Mouse (Mus musculus): ENCODE measurements around the gene Speer4f1. TPM values are rescaled to one million over a fixed set of nuclear protein-coding genes. Genes with fewer than 3 reads are reported as not detected.
"Not testable (repeated sequence)": the region's sequence is repeated elsewhere in the genome, so short reads cannot be mapped to it uniquely, and the experiment has no call there.

Gene Speer4f1
- polyA plus RNA-seq (2014; fragmentation: Nextera tagmentation; extraction: Ambion mirVana), result not detected in 2 replicates

- not testable (repeated sequence) for H3K27me3 ChIP-seq (ENCODE audit: control insufficient read depth, insufficient read depth, low read length); H3K4me1 ChIP-seq (ENCODE audit: control insufficient read depth, insufficient read depth, low read length); H3K4me3 ChIP-seq (ENCODE audit: low read depth, low read length); H3K27ac ChIP-seq (ENCODE audit: low read length); H3K36me3 ChIP-seq (ENCODE audit: control insufficient read depth, insufficient read depth, low read length); ATAC-seq (ENCODE audit: insufficient number of reproducible peaks, insufficient read depth, low FRiP score, low read depth); H3K9me3 ChIP-seq (ENCODE audit: control insufficient read depth, low read depth, low read length); H3K9ac ChIP-seq (replicated peaks; ENCODE audit: low read depth, low read length); H3K4me2 ChIP-seq (replicated peaks; ENCODE audit: low read depth, low read length)
- WGBS, result 93% methylated on average over 1 of the region's 1 CpGs
Observed at GRCm38 (mm10) chr5:17475798-17476197, at the start of gene Speer4f1. TSS of gene Speer4f1 (plus strand) at chr5:17476098.

- H3K4me3 ChIP-seq (ENCODE audit: low read depth, low read length), result no peak overlapping the region
- H3K4me2 ChIP-seq (replicated peaks; ENCODE audit: low read depth, low read length), result no peak overlapping the region
- 79% methylated on average over 1 of the region's 1 CpGs for WGBS
- no peaks in the 10 kb centered on the region for H3K36me3 ChIP-seq (ENCODE audit: control insufficient read depth, insufficient read depth, low read length)
- no peak overlapping the region for H3K27ac ChIP-seq (ENCODE audit: low read length)
- H3K9me3 ChIP-seq (ENCODE audit: control insufficient read depth, low read depth, low read length), result no peaks in the 10 kb centered on the region
- H3K4me1 ChIP-seq (ENCODE audit: control insufficient read depth, insufficient read depth, low read length), result no peaks in the 10 kb centered on the region
- no peak overlapping the region for H3K9ac ChIP-seq (replicated peaks; ENCODE audit: low read depth, low read length)
- no peaks in the 10 kb centered on the region for H3K27me3 ChIP-seq (ENCODE audit: control insufficient read depth, insufficient read depth, low read length)
- ATAC-seq (ENCODE audit: insufficient number of reproducible peaks, insufficient read depth, low FRiP score, low read depth), result no peak
Observed at GRCm38 (mm10) chr5:17426930-17427329, 49.0 kb upstream of the Speer4f1 start.

DNA sequence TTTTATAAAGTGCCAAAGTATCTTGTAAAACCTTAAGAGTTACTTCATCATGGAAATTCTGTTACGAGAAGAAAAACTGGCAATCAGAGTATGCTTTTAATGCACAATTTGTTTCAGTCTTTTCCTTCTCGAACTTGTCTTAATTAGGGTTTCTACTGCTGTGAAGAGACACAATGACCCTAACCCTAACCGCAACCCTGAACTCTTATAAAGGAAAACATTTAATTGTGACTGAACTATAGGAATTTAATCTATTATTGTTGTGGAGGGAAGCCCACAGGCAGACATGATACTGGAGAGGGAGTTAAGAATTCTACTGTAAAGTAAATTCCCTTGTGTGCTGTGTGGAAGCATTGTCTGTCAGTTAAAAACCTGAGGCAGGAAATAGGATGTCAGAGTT, 41.2 kb upstream of the Speer4f1 start:
- H3K4me3 ChIP-seq (ENCODE audit: low read depth, low read length), result no peak overlapping the region
- H3K36me3 ChIP-seq (ENCODE audit: control insufficient read depth, insufficient read depth, low read length), result no peaks in the 10 kb centered on the region
- no peak overlapping the region for H3K4me2 ChIP-seq (replicated peaks; ENCODE audit: low read depth, low read length)
- no peak for ATAC-seq (ENCODE audit: insufficient number of reproducible peaks, insufficient read depth, low FRiP score, low read depth)
- H3K4me1 ChIP-seq (ENCODE audit: control insufficient read depth, insufficient read depth, low read length), result no peaks in the 10 kb centered on the region
- H3K27ac ChIP-seq (ENCODE audit: low read length), result no peak overlapping the region
- 90% methylated on average over 3 of the region's 3 CpGs for WGBS
- no peaks in the 10 kb centered on the region for H3K27me3 ChIP-seq (ENCODE audit: control insufficient read depth, insufficient read depth, low read length)
- H3K9me3 ChIP-seq (ENCODE audit: control insufficient read depth, low read depth, low read length), result no peaks in the 10 kb centered on the region
- H3K9ac ChIP-seq (replicated peaks; ENCODE audit: low read depth, low read length), result no peak overlapping the region

GRCm38 (mm10) chr5:17436209-17436608, 39.7 kb upstream of the Speer4f1 start:
- H3K4me1 ChIP-seq (ENCODE audit: control insufficient read depth, insufficient read depth, low read length), result no peaks in the 10 kb centered on the region
- H3K27me3 ChIP-seq (ENCODE audit: control insufficient read depth, insufficient read depth, low read length), result no peaks in the 10 kb centered on the region
- H3K4me2 ChIP-seq (replicated peaks; ENCODE audit: low read depth, low read length), result no peak overlapping the region
- ATAC-seq (ENCODE audit: insufficient number of reproducible peaks, insufficient read depth, low FRiP score, low read depth), result no peak
- 47% methylated on average over 2 of the region's 2 CpGs for WGBS
- no peak overlapping the region for H3K27ac ChIP-seq (ENCODE audit: low read length)
- no peak overlapping the region for H3K9ac ChIP-seq (replicated peaks; ENCODE audit: low read depth, low read length)
- H3K4me3 ChIP-seq (ENCODE audit: low read depth, low read length), result no peak overlapping the region
- H3K9me3 ChIP-seq (ENCODE audit: control insufficient read depth, low read depth, low read length), result no peaks in the 10 kb centered on the region
- no peaks in the 10 kb centered on the region for H3K36me3 ChIP-seq (ENCODE audit: control insufficient read depth, insufficient read depth, low read length)

DNA sequence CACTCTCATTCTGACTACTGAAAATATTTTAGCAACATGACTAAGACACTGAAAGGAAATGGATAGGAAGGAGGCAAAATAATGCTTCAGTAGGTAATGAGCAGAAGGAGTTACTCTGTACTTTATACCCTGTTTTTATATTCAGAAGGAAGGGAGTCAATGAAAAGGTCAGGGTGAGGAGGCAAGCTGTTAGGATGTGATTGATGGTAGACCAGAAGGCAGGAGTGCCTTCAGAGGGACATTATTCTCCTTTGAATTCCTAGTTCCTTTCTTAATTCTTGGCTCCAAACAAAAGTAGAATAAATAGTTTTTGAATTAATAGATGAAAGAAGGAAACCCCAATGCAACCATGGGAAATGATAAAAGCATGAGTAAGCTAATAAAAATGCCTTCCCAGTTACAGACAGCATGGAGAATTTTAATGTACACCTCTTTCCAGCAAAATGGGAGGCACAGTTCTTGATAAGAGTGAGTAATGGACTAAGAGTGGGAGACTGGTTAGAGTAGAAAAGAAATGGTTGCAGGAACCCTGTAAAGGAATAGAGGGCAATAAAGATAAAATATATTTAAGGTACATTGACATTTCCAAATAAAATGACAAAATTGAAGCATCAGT, 36.3 kb upstream of the Speer4f1 start:
- no peak for ATAC-seq (ENCODE audit: insufficient number of reproducible peaks, insufficient read depth, low FRiP score, low read depth)
- Histone ChIP-seq H3K4me2 (replicated peaks; ENCODE audit: low read depth, low read length) (no peak overlapping the region), H3K27ac (ENCODE audit: low read length) (no peak overlapping the region), H3K9me3 (ENCODE audit: control insufficient read depth, low read depth, low read length) (no peaks in the 10 kb centered on the region), H3K9ac (replicated peaks; ENCODE audit: low read depth, low read length) (no peak overlapping the region), H3K36me3 (ENCODE audit: control insufficient read depth, insufficient read depth, low read length) (no peaks in the 10 kb centered on the region), H3K4me3 (ENCODE audit: low read depth, low read length) (no peak overlapping the region), H3K27me3 (ENCODE audit: control insufficient read depth, insufficient read depth, low read length) (no peaks in the 10 kb centered on the region), H3K4me1 (ENCODE audit: control insufficient read depth, insufficient read depth, low read length) (no peaks in the 10 kb centered on the region)

DNA sequence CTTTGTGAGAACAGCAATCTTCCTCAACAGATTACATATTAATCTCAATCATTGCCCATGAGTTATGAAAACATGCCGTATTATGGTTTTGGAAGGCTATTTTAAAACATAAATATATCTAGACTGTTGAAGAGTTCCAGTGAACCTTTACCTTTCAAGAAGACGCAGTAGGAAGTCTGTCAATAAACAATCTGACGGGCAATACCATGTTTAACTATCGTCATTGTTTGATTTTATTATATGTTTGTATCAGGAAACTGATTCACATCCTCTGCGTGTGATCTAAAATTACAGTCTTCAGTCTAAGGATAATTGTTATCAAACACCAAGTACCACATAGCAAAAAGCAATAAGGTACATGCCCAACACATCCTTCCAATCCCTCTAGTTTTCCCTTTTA, 21.8 kb upstream of the Speer4f1 start:
- H3K27me3 ChIP-seq (ENCODE audit: control insufficient read depth, insufficient read depth, low read length), result no peaks in the 10 kb centered on the region
- no peak overlapping the region for H3K9ac ChIP-seq (replicated peaks; ENCODE audit: low read depth, low read length)
- H3K27ac ChIP-seq (ENCODE audit: low read length), result no peak overlapping the region
- no peak overlapping the region for H3K4me2 ChIP-seq (replicated peaks; ENCODE audit: low read depth, low read length)
- no peak overlapping the region for H3K4me3 ChIP-seq (ENCODE audit: low read depth, low read length)
- no peaks in the 10 kb centered on the region for H3K36me3 ChIP-seq (ENCODE audit: control insufficient read depth, insufficient read depth, low read length)
- no peak for ATAC-seq (ENCODE audit: insufficient number of reproducible peaks, insufficient read depth, low FRiP score, low read depth)
- H3K9me3 ChIP-seq (ENCODE audit: control insufficient read depth, low read depth, low read length), result no peaks in the 10 kb centered on the region
- WGBS, result 68% methylated on average over 5 of the region's 5 CpGs
- no peaks in the 10 kb centered on the region for H3K4me1 ChIP-seq (ENCODE audit: control insufficient read depth, insufficient read depth, low read length)

- H3K4me3 ChIP-seq (ENCODE audit: low read depth, low read length), result no peak overlapping the region
- H3K27me3 ChIP-seq (ENCODE audit: control insufficient read depth, insufficient read depth, low read length), result no peaks in the 10 kb centered on the region
- no peak overlapping the region for H3K9ac ChIP-seq (replicated peaks; ENCODE audit: low read depth, low read length)
- 84% methylated on average over 6 of the region's 6 CpGs for WGBS
- no peaks in the 10 kb centered on the region for H3K4me1 ChIP-seq (ENCODE audit: control insufficient read depth, insufficient read depth, low read length)
- no peak overlapping the region for H3K4me2 ChIP-seq (replicated peaks; ENCODE audit: low read depth, low read length)
- no peaks in the 10 kb centered on the region for H3K9me3 ChIP-seq (ENCODE audit: control insufficient read depth, low read depth, low read length)
- no peaks in the 10 kb centered on the region for H3K36me3 ChIP-seq (ENCODE audit: control insufficient read depth, insufficient read depth, low read length)
- ATAC-seq (ENCODE audit: insufficient number of reproducible peaks, insufficient read depth, low FRiP score, low read depth), result no peak
- no peak overlapping the region for H3K27ac ChIP-seq (ENCODE audit: low read length)
Observed at GRCm38 (mm10) chr5:17454952-17455586, 20.8 kb upstream of the Speer4f1 start.

DNA sequence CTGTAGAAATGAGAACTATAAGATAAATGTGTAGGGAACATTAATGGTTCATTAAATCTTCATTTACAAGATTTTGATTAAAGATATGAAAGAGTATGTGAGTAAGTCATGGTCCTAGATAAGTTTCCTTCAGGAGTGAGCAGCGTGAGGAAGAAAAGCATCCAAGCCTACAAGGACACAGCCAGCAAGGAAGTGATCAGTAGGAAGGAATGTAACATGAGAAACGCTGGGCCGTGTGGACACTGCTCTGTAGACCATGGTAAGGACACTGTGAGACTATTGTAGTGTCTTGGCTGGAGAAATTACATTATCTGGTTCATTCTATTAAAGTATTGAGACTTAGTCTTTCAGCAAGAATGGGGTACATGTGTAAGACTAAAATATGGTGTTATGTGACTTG, 19.2 kb upstream of the Speer4f1 start:
- 68% methylated on average over 3 of the region's 3 CpGs for WGBS
- no peaks in the 10 kb centered on the region for H3K9me3 ChIP-seq (ENCODE audit: control insufficient read depth, low read depth, low read length)
- no peaks in the 10 kb centered on the region for H3K4me1 ChIP-seq (ENCODE audit: control insufficient read depth, insufficient read depth, low read length)
- no peaks in the 10 kb centered on the region for H3K27me3 ChIP-seq (ENCODE audit: control insufficient read depth, insufficient read depth, low read length)
- H3K27ac ChIP-seq (ENCODE audit: low read length), result no peak overlapping the region
- H3K4me3 ChIP-seq (ENCODE audit: low read depth, low read length), result no peak overlapping the region
- H3K36me3 ChIP-seq (ENCODE audit: control insufficient read depth, insufficient read depth, low read length), result no peaks in the 10 kb centered on the region
- no peak overlapping the region for H3K4me2 ChIP-seq (replicated peaks; ENCODE audit: low read depth, low read length)
- ATAC-seq (ENCODE audit: insufficient number of reproducible peaks, insufficient read depth, low FRiP score, low read depth), result no peak
- no peak overlapping the region for H3K9ac ChIP-seq (replicated peaks; ENCODE audit: low read depth, low read length)

- not testable (repeated sequence) for H3K36me3 ChIP-seq (ENCODE audit: control insufficient read depth, insufficient read depth, low read length); H3K27ac ChIP-seq (ENCODE audit: low read length); ATAC-seq (ENCODE audit: insufficient number of reproducible peaks, insufficient read depth, low FRiP score, low read depth); H3K9ac ChIP-seq (replicated peaks; ENCODE audit: low read depth, low read length); H3K4me3 ChIP-seq (ENCODE audit: low read depth, low read length); H3K4me2 ChIP-seq (replicated peaks; ENCODE audit: low read depth, low read length); H3K4me1 ChIP-seq (ENCODE audit: control insufficient read depth, insufficient read depth, low read length); H3K27me3 ChIP-seq (ENCODE audit: control insufficient read depth, insufficient read depth, low read length); H3K9me3 ChIP-seq (ENCODE audit: control insufficient read depth, low read depth, low read length)
- 65% methylated on average over 4 of the region's 4 CpGs for WGBS
Observed at GRCm38 (mm10) chr5:17468120-17468519, 7.8 kb upstream of the Speer4f1 start.

Measured in stomach, embryonic 14.5 days (tissue).